Mouse (Mus musculus) hindbrain, embryonic 16.5 days (tissue): ENCODE data around the gene Kif1a. TPM values are rescaled to one million over a fixed set of nuclear protein-coding genes. Genes with fewer than 3 reads are reported as not detected.

Experiments used
- ATAC-seq: fragments of 200-750 bp; cut with Nextera tagmentation; 2 replicates; pipeline ENCODE4 v1.8.0; 2017; ENCODE audit warnings: moderate TSS enrichment, moderate library complexity
- H3K27ac ChIP-seq: fragments of 300-500 bp; sonication (generic); 2 replicates; pipeline ENCODE4 v1.5.1; 2014; ENCODE audit warnings: low read depth, mild to moderate bottlenecking, control low read depth, low read length, moderate library complexity
- H3K27me3 ChIP-seq: fragments of 300-500 bp; sonication (generic); replicated peaks from 2 replicates; pipeline ENCODE4 v1.6.1; 2014; ENCODE audit warnings: low read length; ENCODE audit not compliant: control insufficient read depth, insufficient read depth
- H3K36me3 ChIP-seq: fragments of 300-500 bp; sonication (generic); 2 replicates; pipeline ENCODE4 v1.6.1; 2014; ENCODE audit warnings: mild to moderate bottlenecking, low read length, moderate library complexity, mixed read lengths; ENCODE audit not compliant: control insufficient read depth, insufficient read depth
- H3K4me1 ChIP-seq: fragments of 300-500 bp; sonication (generic); 2 replicates; pipeline ENCODE4 v1.6.1; 2014; ENCODE audit warnings: low read depth, low read length; ENCODE audit not compliant: control insufficient read depth, insufficient read depth
- H3K4me2 ChIP-seq: fragments of 300-500 bp; sonication (generic); 2 replicates; pipeline ENCODE4 v1.6.1; 2014; ENCODE audit warnings: mild to moderate bottlenecking, low read length, control low read depth, moderate library complexity
- H3K4me3 ChIP-seq: fragments of 300-500 bp; sonication (generic); 2 replicates; pipeline ENCODE4 v1.5.1; 2014; ENCODE audit warnings: mild to moderate bottlenecking, low read length, control low read depth, moderate library complexity
- H3K9ac ChIP-seq: fragments of 300-500 bp; sonication (generic); 2 replicates; pipeline ENCODE4 v1.6.1; 2014; ENCODE audit warnings: low read depth, mild to moderate bottlenecking, control low read depth, low read length, moderate library complexity
- H3K9me3 ChIP-seq: fragments of 300-500 bp; sonication (generic); 2 replicates; pipeline ENCODE4 v1.6.1; 2014; ENCODE audit warnings: mild to moderate bottlenecking, low read length, moderate library complexity; ENCODE audit not compliant: control insufficient read depth
- WGBS: fragments of 180-500 bp; shearing (Covaris S2); extraction: QIAGEN DNeasy Blood & Tissue Kit; methylation state at CpG from one replicate; pipeline ENCODE4 v1.1.7; 2014; 5-methylcytosine and 5-hydroxymethylcytosine counted together
- polyA plus RNA-seq: library from polyadenylated mRNA; unstranded; fragments of >200 nt; fragmentation: Nextera tagmentation; extraction: Ambion mirVana; gene quantifications from 2 replicates; pipeline ENCODE4 v1.2.1, GENCODE M21; 2015

Gene Kif1a
- 497 and 573 TPM in 2 replicates for polyA plus RNA-seq

DNA sequence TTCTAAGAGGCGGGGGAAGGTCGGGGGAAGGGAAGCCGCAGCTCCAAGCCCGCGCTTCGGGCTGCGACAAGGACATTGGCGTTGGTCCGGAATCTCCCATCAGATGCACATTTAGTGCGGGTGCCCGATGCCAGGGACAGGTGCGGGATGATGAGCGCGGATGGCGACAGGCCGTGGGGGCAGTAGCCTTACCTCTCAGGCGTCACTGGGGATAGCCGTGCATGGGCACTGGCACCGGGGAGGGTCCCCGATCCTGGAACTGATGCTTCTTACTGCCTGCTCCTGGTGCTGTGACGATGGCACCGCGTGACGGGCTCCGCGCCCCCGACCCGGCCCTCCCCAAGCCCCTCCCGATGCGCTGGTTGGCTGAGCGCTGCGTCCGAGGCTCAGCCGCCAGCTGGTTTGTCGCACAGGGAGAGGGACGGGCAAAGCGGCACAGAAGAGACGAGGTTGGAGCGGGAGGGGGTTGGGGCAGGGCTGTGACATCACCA lies at the start of gene Kif1a:
Kif1a (minus strand) TSS at position 381 of the 491 bp plus-strand sequence.
- Histone ChIP-seq H3K27me3 (no peaks in the 10 kb centered on the region), H3K4me2 (peak within 1 kb of the TSS; percentile 91), H3K9me3 (no peaks in the 10 kb centered on the region), H3K36me3 (no peaks in the 10 kb centered on the region), H3K4me1 (peaks cover 28% of the 10 kb centered on the region), H3K4me3 (peak within 1 kb of the TSS; percentile 54), H3K27ac (peak within 1 kb of the TSS; percentile 83), H3K9ac (peak within 1 kb of the TSS; percentile 72)
- ATAC-seq: peak; percentile 93
- under 1% methylated on average over 39 of the region's 39 CpGs for WGBS

GRCm38 (mm10) chr1:93150907-93151661 lies 49.3 kb upstream of the Kif1a start:
- no peaks in the 10 kb centered on the region for H3K27me3 ChIP-seq
- no peak overlapping the region for H3K27ac ChIP-seq
- ATAC-seq: no peak
- no peaks in the 10 kb centered on the region for H3K9me3 ChIP-seq
- H3K36me3 ChIP-seq: no peaks in the 10 kb centered on the region
- no peaks in the 10 kb centered on the region for H3K4me1 ChIP-seq
- H3K4me3 ChIP-seq: no peak overlapping the region
- WGBS: 60% methylated on average over 2 of the region's 2 CpGs
- H3K4me2 ChIP-seq: no peak overlapping the region
- H3K9ac ChIP-seq: no peak overlapping the region

- Histone ChIP-seq H3K9ac (no peak overlapping the region), H3K27ac (no peak overlapping the region), H3K9me3 (no peaks in the 10 kb centered on the region), H3K27me3 (no peaks in the 10 kb centered on the region), H3K4me1 (no peaks in the 10 kb centered on the region), H3K4me2 (no peak overlapping the region), H3K4me3 (no peak overlapping the region), H3K36me3 (no peaks in the 10 kb centered on the region)
- peak; percentile 42; the same call in 1 of the 2 replicates for ATAC-seq
- 69% methylated on average over 9 of the region's 9 CpGs for WGBS
These were observed 42.4 kb upstream of the Kif1a start for GRCm38 (mm10) chr1:93144176-93144575.

GRCm38 (mm10) chr1:93142871-93143270 lies 41.1 kb upstream of the Kif1a start:
- no peaks in the 10 kb centered on the region for H3K36me3 ChIP-seq
- no peaks in the 10 kb centered on the region for H3K9me3 ChIP-seq
- no peak for ATAC-seq
- no peaks in the 10 kb centered on the region for H3K4me1 ChIP-seq
- 86% methylated on average over 1 of the region's 1 CpGs for WGBS
- H3K4me2 ChIP-seq: no peak overlapping the region
- no peak overlapping the region for H3K9ac ChIP-seq
- no peak overlapping the region for H3K4me3 ChIP-seq
- no peak overlapping the region for H3K27ac ChIP-seq
- no peaks in the 10 kb centered on the region for H3K27me3 ChIP-seq

GRCm38 (mm10) chr1:93139713-93140112 lies 38.0 kb upstream of the Kif1a start:
- Histone ChIP-seq H3K27me3 (no peaks in the 10 kb centered on the region), H3K4me1 (no peaks in the 10 kb centered on the region), H3K9ac (no peak overlapping the region), H3K9me3 (no peaks in the 10 kb centered on the region), H3K36me3 (no peaks in the 10 kb centered on the region), H3K27ac (no peak overlapping the region), H3K4me2 (no peak overlapping the region), H3K4me3 (no peak overlapping the region)
- WGBS: 88% methylated on average over 7 of the region's 7 CpGs
- no peak for ATAC-seq

GRCm38 (mm10) chr1:93138534-93138933 lies 36.8 kb upstream of the Kif1a start:
- H3K9ac ChIP-seq: no peak overlapping the region
- no peaks in the 10 kb centered on the region for H3K36me3 ChIP-seq
- no peaks in the 10 kb centered on the region for H3K4me1 ChIP-seq
- 77% methylated on average over 6 of the region's 6 CpGs for WGBS
- no peaks in the 10 kb centered on the region for H3K9me3 ChIP-seq
- no peak overlapping the region for H3K4me2 ChIP-seq
- H3K4me3 ChIP-seq: no peak overlapping the region
- H3K27ac ChIP-seq: no peak overlapping the region
- no peak for ATAC-seq
- no peaks in the 10 kb centered on the region for H3K27me3 ChIP-seq

DNA sequence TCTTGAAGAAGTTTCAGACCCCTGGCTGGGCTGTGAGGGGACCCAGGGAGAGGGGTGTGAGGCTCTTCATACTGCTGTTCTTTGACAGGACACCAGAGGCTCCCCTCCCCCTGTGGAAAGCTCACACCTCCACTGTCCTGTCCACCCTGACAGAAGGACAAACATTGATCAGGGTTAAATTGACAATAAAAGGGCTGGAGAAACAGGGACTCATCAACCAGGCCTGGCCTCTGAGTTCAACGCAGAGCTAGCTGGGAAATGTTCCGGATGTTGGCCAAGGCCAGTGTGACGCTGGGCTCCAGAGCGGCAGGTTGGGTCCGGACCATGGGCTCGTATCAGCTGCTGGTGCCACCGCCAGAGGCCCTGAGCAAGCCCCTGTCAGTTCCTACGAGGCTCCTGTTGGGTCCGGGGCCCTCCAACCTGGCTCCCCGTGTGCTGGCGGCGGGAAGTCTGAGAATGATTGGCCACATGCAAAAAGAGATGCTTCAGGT lies 33.3 kb upstream of the Kif1a start, which contains the start of gene Agxt:
Agxt (plus strand) TSS at position 205 of the 491 bp plus-strand sequence.
- no peaks in the 10 kb centered on the region for H3K36me3 ChIP-seq
- H3K4me3 ChIP-seq: no peak within 1 kb of the TSS
- H3K9ac ChIP-seq: no peak within 1 kb of the TSS
- H3K9me3 ChIP-seq: no peaks in the 10 kb centered on the region
- no peaks in the 10 kb centered on the region for H3K27me3 ChIP-seq
- no peak within 1 kb of the TSS for H3K27ac ChIP-seq
- no peaks in the 10 kb centered on the region for H3K4me1 ChIP-seq
- WGBS: 90% methylated on average over 12 of the region's 12 CpGs
- ATAC-seq: no peak
- no peak within 1 kb of the TSS for H3K4me2 ChIP-seq

- H3K9me3 ChIP-seq: no peaks in the 10 kb centered on the region
These were observed 30.9 kb upstream of the Kif1a start for GRCm38 (mm10) chr1:93132676-93133075.

GRCm38 (mm10) chr1:93130242-93130983 lies 28.7 kb upstream of the Kif1a start:
- WGBS: 78% methylated on average over 10 of the region's 10 CpGs
- Histone ChIP-seq H3K4me2 (no peak overlapping the region), H3K9ac (no peak overlapping the region), H3K4me3 (no peak overlapping the region), H3K27me3 (no peaks in the 10 kb centered on the region), H3K9me3 (no peaks in the 10 kb centered on the region), H3K27ac (no peak overlapping the region), H3K36me3 (no peaks in the 10 kb centered on the region), H3K4me1 (no peaks in the 10 kb centered on the region)
- no peak for ATAC-seq

More at GRCm38 (mm10) chr1:93132676-93133075, 30.9 kb upstream of the Kif1a start:
- no peak for ATAC-seq
- Histone ChIP-seq H3K9ac (no peak overlapping the region), H3K27me3 (no peaks in the 10 kb centered on the region), H3K4me1 (no peaks in the 10 kb centered on the region), H3K36me3 (no peaks in the 10 kb centered on the region), H3K27ac (no peak overlapping the region), H3K4me3 (no peak overlapping the region), H3K4me2 (no peak overlapping the region)
- WGBS: 74% methylated on average over 8 of the region's 8 CpGs
